Mouse (Mus musculus): ENCODE results near the gene Alg14. TPM values are rescaled to one million over a fixed set of nuclear protein-coding genes. Genes with fewer than 3 reads are reported as not detected.

Gene Alg14
- polyA plus RNA-seq, 1 experiment = 12.3 TPM

- H3K27me3 ChIP-seq (ENCODE audit: control insufficient read depth, insufficient read depth, insufficient read length) = peaks cover 13% of the 10 kb centered on the region
Observed at GRCm38 (mm10) chr3:121260041-121260440, 31.5 kb upstream of the Alg14 start.

GRCm38 (mm10) chr3:121260831-121261230 is 30.7 kb upstream of the Alg14 start:
- H3K36me3 ChIP-seq (ENCODE audit: control insufficient read depth, insufficient read depth) = no peaks in the 10 kb centered on the region
- no peak overlapping the region for H3K4me3 ChIP-seq (ENCODE audit: insufficient read depth, poor library complexity, severe bottlenecking)
- H3K79me2 ChIP-seq (ENCODE audit: control insufficient read depth, insufficient read depth) = no peaks in the 10 kb centered on the region
- TF ChIP-seq MAX (IDR thresholded peaks at IDR 0.05) (no peak), MYOD1 (IDR thresholded peaks at IDR 0.05; ENCODE audit: control insufficient read depth, insufficient read length, low read depth) (no peak), USF1 (IDR thresholded peaks at IDR 0.05; ENCODE audit: low read depth) (no peak), FOSL1 (IDR thresholded peaks at IDR 0.05; ENCODE audit: insufficient read depth, low read length, poor library complexity, severe bottlenecking) (no peak), CTCF (IDR thresholded peaks at IDR 0.05; ENCODE audit: control insufficient read depth, insufficient read depth, insufficient read length) (no peak), MYOG (IDR thresholded peaks at IDR 0.05; ENCODE audit: control insufficient read depth, extremely low read depth, insufficient read length) (no peak), CEBPB (IDR thresholded peaks at IDR 0.05; ENCODE audit: low read depth) (no peak)
- no peaks in the 10 kb centered on the region for H3K79me3 ChIP-seq (ENCODE audit: low read depth)
- no peak overlapping the region for H3ac ChIP-seq (ENCODE audit: control insufficient read depth, insufficient read length, low read depth)
- H3K27me3 ChIP-seq (ENCODE audit: control insufficient read depth, insufficient read depth, insufficient read length) = peaks cover 13% of the 10 kb centered on the region

More at GRCm38 (mm10) chr3:121260041-121260440, 31.5 kb upstream of the Alg14 start:
- H3K36me3 ChIP-seq (ENCODE audit: control insufficient read depth, insufficient read depth) = no peaks in the 10 kb centered on the region
- H3K79me3 ChIP-seq (ENCODE audit: low read depth) = no peaks in the 10 kb centered on the region
- TF ChIP-seq MAX (IDR thresholded peaks at IDR 0.05) (no peak), CEBPB (IDR thresholded peaks at IDR 0.05; ENCODE audit: low read depth) (no peak), MYOG (IDR thresholded peaks at IDR 0.05; ENCODE audit: control insufficient read depth, extremely low read depth, insufficient read length) (no peak), FOSL1 (IDR thresholded peaks at IDR 0.05; ENCODE audit: insufficient read depth, low read length, poor library complexity, severe bottlenecking) (no peak), MYOD1 (IDR thresholded peaks at IDR 0.05; ENCODE audit: control insufficient read depth, insufficient read length, low read depth) (no peak), USF1 (IDR thresholded peaks at IDR 0.05; ENCODE audit: low read depth) (no peak), CTCF (IDR thresholded peaks at IDR 0.05; ENCODE audit: control insufficient read depth, insufficient read depth, insufficient read length) (no peak)
- H3ac ChIP-seq (ENCODE audit: control insufficient read depth, insufficient read length, low read depth) = no peak overlapping the region
- H3K4me3 ChIP-seq (ENCODE audit: insufficient read depth, poor library complexity, severe bottlenecking) = no peak overlapping the region
- no peaks in the 10 kb centered on the region for H3K79me2 ChIP-seq (ENCODE audit: control insufficient read depth, insufficient read depth)

DNA sequence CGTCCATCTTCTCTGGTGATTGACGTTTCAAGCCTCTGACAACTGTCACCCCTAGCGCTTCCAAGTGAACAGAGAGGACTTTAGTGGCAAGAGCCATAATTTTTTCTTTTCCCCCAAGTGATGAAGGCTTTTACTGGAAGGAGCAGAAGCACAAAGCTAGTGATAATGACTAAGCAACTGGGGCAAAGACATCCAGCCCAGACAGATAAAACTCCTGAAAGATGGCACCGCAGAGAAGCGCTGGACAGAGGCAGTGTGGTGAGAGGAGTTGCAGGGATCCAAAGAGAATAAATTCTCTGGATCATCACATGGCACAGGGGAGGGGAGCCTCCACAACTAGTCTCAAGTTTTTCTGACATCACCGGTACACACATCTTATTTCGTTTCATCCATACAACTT is 30.3 kb upstream of the Alg14 start:
- no peaks in the 10 kb centered on the region for H3K36me3 ChIP-seq (ENCODE audit: control insufficient read depth, insufficient read depth)
- H3ac ChIP-seq (ENCODE audit: control insufficient read depth, insufficient read length, low read depth) = no peak overlapping the region
- H3K27me3 ChIP-seq (ENCODE audit: control insufficient read depth, insufficient read depth, insufficient read length) = peaks cover 13% of the 10 kb centered on the region
- no peaks in the 10 kb centered on the region for H3K79me3 ChIP-seq (ENCODE audit: low read depth)
- TF ChIP-seq FOSL1 (IDR thresholded peaks at IDR 0.05; ENCODE audit: insufficient read depth, low read length, poor library complexity, severe bottlenecking) (no peak), MYOG (IDR thresholded peaks at IDR 0.05; ENCODE audit: control insufficient read depth, extremely low read depth, insufficient read length) (no peak), USF1 (IDR thresholded peaks at IDR 0.05; ENCODE audit: low read depth) (no peak), CEBPB (IDR thresholded peaks at IDR 0.05; ENCODE audit: low read depth) (no peak), MYOD1 (IDR thresholded peaks at IDR 0.05; ENCODE audit: control insufficient read depth, insufficient read length, low read depth) (no peak), CTCF (IDR thresholded peaks at IDR 0.05; ENCODE audit: control insufficient read depth, insufficient read depth, insufficient read length) (no peak), MAX (IDR thresholded peaks at IDR 0.05) (no peak)
- no peak overlapping the region for H3K4me3 ChIP-seq (ENCODE audit: insufficient read depth, poor library complexity, severe bottlenecking)
- H3K79me2 ChIP-seq (ENCODE audit: control insufficient read depth, insufficient read depth) = no peaks in the 10 kb centered on the region

DNA sequence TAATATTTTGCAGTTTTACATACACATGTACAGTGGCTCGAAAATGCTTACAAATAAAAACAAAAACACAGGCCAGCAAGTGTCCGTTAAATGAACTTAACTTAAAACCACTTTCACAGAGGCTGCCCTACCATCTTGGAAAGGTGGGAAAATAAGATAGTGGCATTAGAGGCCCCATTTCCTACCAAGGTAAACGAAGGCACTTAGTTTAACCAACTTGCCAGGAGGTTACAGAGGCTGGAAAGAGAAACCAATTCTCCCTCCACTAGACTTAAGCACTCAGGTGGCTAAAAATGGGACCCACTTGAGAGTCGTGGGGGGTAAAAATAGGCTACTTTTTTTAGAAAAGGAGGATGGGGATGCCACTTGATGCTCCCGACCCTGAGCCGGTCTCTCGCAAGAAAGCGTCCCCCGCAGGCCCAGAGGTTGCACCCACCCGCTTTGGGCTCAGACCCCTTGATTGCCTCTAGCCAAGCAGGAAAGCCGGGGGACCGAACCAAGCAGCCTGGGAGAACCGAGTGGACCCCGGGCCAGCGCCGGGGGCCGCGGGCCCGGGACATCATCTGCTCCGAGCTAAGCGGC is 29.5 kb upstream of the Alg14 start:
- Histone ChIP-seq H3K27me3 (ENCODE audit: control insufficient read depth, insufficient read depth, insufficient read length) (peaks cover 13% of the 10 kb centered on the region), H3K4me3 (ENCODE audit: insufficient read depth, poor library complexity, severe bottlenecking) (no peak overlapping the region)

DNA sequence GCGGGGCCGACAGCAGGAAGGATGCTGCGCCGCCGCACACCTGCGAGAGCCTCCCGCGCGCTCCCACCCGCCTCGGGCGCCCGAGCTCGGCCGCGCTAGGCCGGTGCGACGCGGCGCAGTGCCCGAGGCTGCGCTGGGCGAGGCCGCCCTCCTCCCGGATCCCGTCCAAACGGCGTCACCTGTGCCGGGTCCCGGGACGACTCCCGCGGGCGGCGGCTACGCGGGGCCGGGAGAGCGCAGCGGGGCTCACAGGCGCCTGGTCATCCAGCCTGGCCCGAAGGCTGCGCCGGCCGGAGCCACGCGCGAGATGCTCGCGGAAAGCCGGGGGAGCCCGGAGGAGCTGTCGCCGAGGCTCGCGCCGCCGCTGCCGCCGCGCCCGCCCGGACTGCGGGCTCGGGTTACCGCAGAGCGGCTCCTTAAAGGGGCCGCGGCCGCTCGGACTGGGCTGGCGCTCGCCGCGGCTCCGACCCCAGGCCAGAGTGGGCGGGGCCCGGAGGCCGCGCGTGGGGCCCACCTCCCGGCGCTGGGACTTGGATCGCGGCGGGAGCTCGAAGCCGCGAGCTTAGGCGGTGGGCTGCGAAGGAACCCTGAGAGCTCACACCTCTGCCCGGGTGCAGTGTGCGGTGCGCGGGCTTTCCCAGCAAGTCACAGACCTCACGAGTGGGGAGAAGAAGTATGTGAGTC is 28.9 kb upstream of the Alg14 start:
- TF ChIP-seq USF1 (IDR thresholded peaks at IDR 0.05; ENCODE audit: low read depth) = no peak
- TF ChIP-seq MAX (IDR thresholded peaks at IDR 0.05) = no peak
- TF ChIP-seq CTCF (IDR thresholded peaks at IDR 0.05; ENCODE audit: control insufficient read depth, insufficient read depth, insufficient read length) = no peak
- no peak for TF ChIP-seq CEBPB (IDR thresholded peaks at IDR 0.05; ENCODE audit: low read depth)
- no peak for TF ChIP-seq FOSL1 (IDR thresholded peaks at IDR 0.05; ENCODE audit: insufficient read depth, low read length, poor library complexity, severe bottlenecking)
- no peak for TF ChIP-seq MYOD1 (IDR thresholded peaks at IDR 0.05; ENCODE audit: control insufficient read depth, insufficient read length, low read depth)
- TF ChIP-seq MYOG (IDR thresholded peaks at IDR 0.05; ENCODE audit: control insufficient read depth, extremely low read depth, insufficient read length) = no peak
- H3K27me3 ChIP-seq (ENCODE audit: control insufficient read depth, insufficient read depth, insufficient read length) = peaks cover 13% of the 10 kb centered on the region
- H3K79me2 ChIP-seq (ENCODE audit: control insufficient read depth, insufficient read depth) = no peaks in the 10 kb centered on the region
- no peaks in the 10 kb centered on the region for H3K36me3 ChIP-seq (ENCODE audit: control insufficient read depth, insufficient read depth)
- peak overlapping the region; percentile 14 for H3K4me3 ChIP-seq (ENCODE audit: insufficient read depth, poor library complexity, severe bottlenecking)
- H3K79me3 ChIP-seq (ENCODE audit: low read depth) = no peaks in the 10 kb centered on the region
- H3ac ChIP-seq (ENCODE audit: control insufficient read depth, insufficient read length, low read depth) = peak overlapping the region; percentile 60

More for the DNA sequence above, 29.5 kb upstream of the Alg14 start:
- no peak for TF ChIP-seq MYOG (IDR thresholded peaks at IDR 0.05; ENCODE audit: control insufficient read depth, extremely low read depth, insufficient read length)
- TF ChIP-seq CEBPB (IDR thresholded peaks at IDR 0.05; ENCODE audit: low read depth) = no peak
- no peak for TF ChIP-seq USF1 (IDR thresholded peaks at IDR 0.05; ENCODE audit: low read depth)
- no peak for TF ChIP-seq CTCF (IDR thresholded peaks at IDR 0.05; ENCODE audit: control insufficient read depth, insufficient read depth, insufficient read length)
- no peak for TF ChIP-seq MAX (IDR thresholded peaks at IDR 0.05)
- no peak for TF ChIP-seq FOSL1 (IDR thresholded peaks at IDR 0.05; ENCODE audit: insufficient read depth, low read length, poor library complexity, severe bottlenecking)
- no peak for TF ChIP-seq MYOD1 (IDR thresholded peaks at IDR 0.05; ENCODE audit: control insufficient read depth, insufficient read length, low read depth)
- H3K79me2 ChIP-seq (ENCODE audit: control insufficient read depth, insufficient read depth) = no peaks in the 10 kb centered on the region
- no peaks in the 10 kb centered on the region for H3K36me3 ChIP-seq (ENCODE audit: control insufficient read depth, insufficient read depth)
- H3ac ChIP-seq (ENCODE audit: control insufficient read depth, insufficient read length, low read depth) = peak overlapping the region; percentile 60
- H3K79me3 ChIP-seq (ENCODE audit: low read depth) = no peaks in the 10 kb centered on the region

All from C2C12 (cell line).